Mouse (Mus musculus): ENCODE results near the gene Sgip1. TPM values are rescaled to one million over a fixed set of nuclear protein-coding genes. Genes with fewer than 3 reads are reported as not detected.

The Sgip1 gene
- polyA plus RNA-seq, 1 experiment from 2014 or later = 68.3 TPM

GRCm38 (mm10) chr4:102940738-102941137 lies 199.6 kb downstream of the Sgip1 start:
- H3K27ac ChIP-seq = no peak overlapping the region
- peaks cover 4% of the 10 kb centered on the region; the same call in 1 of the 2 replicates for H3K9me3 ChIP-seq (ENCODE audit: control insufficient read depth, low read length)
- H3K9ac ChIP-seq = no peak overlapping the region
- ATAC-seq (ENCODE audit: low FRiP score) (no peak), DNase-seq (ENCODE audit: low spot score) (no peak)
- no peak overlapping the region for H3K4me3 ChIP-seq (replicated peaks; ENCODE audit: low read length)
- WGBS = 96% methylated on average over 4 of the region's 4 CpGs
- peaks cover 18% of the 10 kb centered on the region for H3K36me3 ChIP-seq (replicated peaks; ENCODE audit: control insufficient read depth, insufficient read depth)
- no peaks in the 10 kb centered on the region for H3K4me1 ChIP-seq (replicated peaks; ENCODE audit: control insufficient read depth, insufficient read depth, low read length)
- H3K4me2 ChIP-seq (replicated peaks) = no peak overlapping the region
- H3K27me3 ChIP-seq (ENCODE audit: control insufficient read depth, insufficient read depth, low read length) = no peaks in the 10 kb centered on the region

GRCm38 (mm10) chr4:102944325-102944724 lies 203.2 kb downstream of the Sgip1 start:
- ATAC-seq (ENCODE audit: low FRiP score) = no peak
- WGBS = 77% methylated on average over 6 of the region's 6 CpGs
- no peak overlapping the region for H3K4me2 ChIP-seq (replicated peaks)
- no peaks in the 10 kb centered on the region for H3K4me1 ChIP-seq (replicated peaks; ENCODE audit: control insufficient read depth, insufficient read depth, low read length)
- no peaks in the 10 kb centered on the region for H3K9me3 ChIP-seq (ENCODE audit: control insufficient read depth, low read length)
- no peaks in the 10 kb centered on the region for H3K27me3 ChIP-seq (ENCODE audit: control insufficient read depth, insufficient read depth, low read length)
- H3K36me3 ChIP-seq (replicated peaks; ENCODE audit: control insufficient read depth, insufficient read depth) = peaks cover 9% of the 10 kb centered on the region
- no peak for DNase-seq (ENCODE audit: low spot score)
- no peak overlapping the region for H3K9ac ChIP-seq
- no peak overlapping the region for H3K4me3 ChIP-seq (replicated peaks; ENCODE audit: low read length)
- no peak overlapping the region for H3K27ac ChIP-seq

GRCm38 (mm10) chr4:102952476-102952875 lies 211.4 kb downstream of the Sgip1 start:
- Histone ChIP-seq H3K27me3 (ENCODE audit: control insufficient read depth, insufficient read depth, low read length) (no peaks in the 10 kb centered on the region), H3K9ac (no peak overlapping the region), H3K36me3 (replicated peaks; ENCODE audit: control insufficient read depth, insufficient read depth) (peaks cover 2% of the 10 kb centered on the region; the same call in 1 of the 2 replicates), H3K4me2 (replicated peaks) (no peak overlapping the region), H3K9me3 (ENCODE audit: control insufficient read depth, low read length) (no peaks in the 10 kb centered on the region), H3K27ac (no peak overlapping the region), H3K4me1 (replicated peaks; ENCODE audit: control insufficient read depth, insufficient read depth, low read length) (no peaks in the 10 kb centered on the region), H3K4me3 (replicated peaks; ENCODE audit: low read length) (no peak overlapping the region)
- WGBS = 75% methylated on average over 2 of the region's 2 CpGs
- no peak for DNase-seq (ENCODE audit: low spot score)
- ATAC-seq (ENCODE audit: low FRiP score) = no peak

DNA sequence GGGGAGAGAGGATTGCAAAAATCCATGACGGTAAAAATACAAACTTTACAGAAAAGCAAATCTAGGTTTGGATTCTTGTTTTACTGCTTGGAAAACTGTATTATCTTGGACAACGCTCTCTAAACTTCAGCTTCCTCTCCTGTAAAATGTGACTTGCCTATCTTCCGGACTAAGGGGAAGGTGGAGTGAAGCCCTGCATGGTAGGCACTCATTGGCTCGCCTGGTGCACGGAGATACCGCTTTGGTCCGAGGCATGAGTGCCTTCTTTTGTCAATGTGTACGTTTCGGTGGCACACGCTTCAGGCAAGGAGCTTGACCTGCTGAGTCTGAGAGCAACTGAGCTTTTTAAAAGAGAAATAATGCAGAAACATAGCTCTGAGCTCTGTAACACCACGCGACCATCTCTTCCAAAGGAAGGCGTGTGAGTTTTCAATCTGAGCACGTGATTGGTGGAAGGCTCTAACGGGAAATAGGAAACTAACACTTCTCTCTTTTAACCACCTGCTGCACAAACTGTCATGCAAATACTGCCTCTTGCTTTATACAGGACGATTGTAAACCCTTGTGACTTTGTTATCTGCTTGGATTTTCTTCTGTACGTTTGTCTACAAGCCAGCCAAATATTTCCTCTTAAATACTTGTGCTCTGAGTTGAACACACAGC lies 214.3 kb downstream of the Sgip1 start:
- Histone ChIP-seq H3K9me3 (ENCODE audit: control insufficient read depth, low read length) (no peaks in the 10 kb centered on the region), H3K36me3 (replicated peaks; ENCODE audit: control insufficient read depth, insufficient read depth) (peaks cover 2% of the 10 kb centered on the region; the same call in 1 of the 2 replicates), H3K4me2 (replicated peaks) (no peak overlapping the region), H3K4me3 (replicated peaks; ENCODE audit: low read length) (no peak overlapping the region), H3K27ac (no peak overlapping the region), H3K9ac (no peak overlapping the region), H3K27me3 (ENCODE audit: control insufficient read depth, insufficient read depth, low read length) (no peaks in the 10 kb centered on the region), H3K4me1 (replicated peaks; ENCODE audit: control insufficient read depth, insufficient read depth, low read length) (no peaks in the 10 kb centered on the region)
- WGBS = 74% methylated on average over 17 of the region's 17 CpGs
- DNase-seq (ENCODE audit: low spot score) (no peak), ATAC-seq (ENCODE audit: low FRiP score) (no peak)

GRCm38 (mm10) chr4:102959409-102959808 lies 218.3 kb downstream of the Sgip1 start:
- DNase-seq (ENCODE audit: low spot score) (no peak), ATAC-seq (ENCODE audit: low FRiP score) (no peak)
- WGBS = 78% methylated on average over 5 of the region's 5 CpGs
- H3K27me3 ChIP-seq (ENCODE audit: control insufficient read depth, insufficient read depth, low read length) = no peaks in the 10 kb centered on the region
- no peak overlapping the region for H3K4me2 ChIP-seq (replicated peaks)
- no peak overlapping the region for H3K9ac ChIP-seq
- H3K9me3 ChIP-seq (ENCODE audit: control insufficient read depth, low read length) = no peaks in the 10 kb centered on the region
- H3K27ac ChIP-seq = no peak overlapping the region
- H3K4me3 ChIP-seq (replicated peaks; ENCODE audit: low read length) = no peak overlapping the region
- peaks cover 22% of the 10 kb centered on the region for H3K36me3 ChIP-seq (replicated peaks; ENCODE audit: control insufficient read depth, insufficient read depth)
- no peaks in the 10 kb centered on the region for H3K4me1 ChIP-seq (replicated peaks; ENCODE audit: control insufficient read depth, insufficient read depth, low read length)

GRCm38 (mm10) chr4:102964174-102964573 lies 223.1 kb downstream of the Sgip1 start:
- H3K27me3 ChIP-seq (ENCODE audit: control insufficient read depth, insufficient read depth, low read length) = no peaks in the 10 kb centered on the region
- no peaks in the 10 kb centered on the region for H3K4me1 ChIP-seq (replicated peaks; ENCODE audit: control insufficient read depth, insufficient read depth, low read length)
- H3K9ac ChIP-seq = no peak overlapping the region
- ATAC-seq (ENCODE audit: low FRiP score) (no peak), DNase-seq (ENCODE audit: low spot score) (no peak)
- H3K4me2 ChIP-seq (replicated peaks) = no peak overlapping the region
- no peak overlapping the region for H3K27ac ChIP-seq
- H3K9me3 ChIP-seq (ENCODE audit: control insufficient read depth, low read length) = no peaks in the 10 kb centered on the region
- 80% methylated on average over 3 of the region's 3 CpGs for WGBS
- H3K36me3 ChIP-seq (replicated peaks; ENCODE audit: control insufficient read depth, insufficient read depth) = peaks cover 58% of the 10 kb centered on the region
- H3K4me3 ChIP-seq (replicated peaks; ENCODE audit: low read length) = no peak overlapping the region

- no peaks in the 10 kb centered on the region for H3K4me1 ChIP-seq (replicated peaks; ENCODE audit: control insufficient read depth, insufficient read depth, low read length)
- H3K9me3 ChIP-seq (ENCODE audit: control insufficient read depth, low read length) = no peaks in the 10 kb centered on the region
- H3K4me2 ChIP-seq (replicated peaks) = no peak overlapping the region
- no peak overlapping the region for H3K27ac ChIP-seq
- H3K36me3 ChIP-seq (replicated peaks; ENCODE audit: control insufficient read depth, insufficient read depth) = peaks cover 62% of the 10 kb centered on the region
- 88% methylated on average over 15 of the region's 15 CpGs for WGBS
- no peaks in the 10 kb centered on the region for H3K27me3 ChIP-seq (ENCODE audit: control insufficient read depth, insufficient read depth, low read length)
- H3K4me3 ChIP-seq (replicated peaks; ENCODE audit: low read length) = no peak overlapping the region
- H3K9ac ChIP-seq = no peak overlapping the region
- ATAC-seq (ENCODE audit: low FRiP score) (no peak), DNase-seq (ENCODE audit: low spot score) (no peak)
Measured at GRCm38 (mm10) chr4:102967811-102968210, 226.7 kb downstream of the Sgip1 start.

GRCm38 (mm10) chr4:102969599-102969998 lies 228.5 kb downstream of the Sgip1 start:
- ATAC-seq (ENCODE audit: low FRiP score) = no peak
- Histone ChIP-seq H3K27ac (no peak overlapping the region), H3K27me3 (ENCODE audit: control insufficient read depth, insufficient read depth, low read length) (no peaks in the 10 kb centered on the region), H3K9ac (no peak overlapping the region), H3K9me3 (ENCODE audit: control insufficient read depth, low read length) (no peaks in the 10 kb centered on the region), H3K4me3 (replicated peaks; ENCODE audit: low read length) (no peak overlapping the region), H3K36me3 (replicated peaks; ENCODE audit: control insufficient read depth, insufficient read depth) (peaks cover 46% of the 10 kb centered on the region), H3K4me2 (replicated peaks) (no peak overlapping the region), H3K4me1 (replicated peaks; ENCODE audit: control insufficient read depth, insufficient read depth, low read length) (no peaks in the 10 kb centered on the region)
- DNase-seq (ENCODE audit: low spot score) = no peak
- 86% methylated on average over 5 of the region's 5 CpGs for WGBS

DNA sequence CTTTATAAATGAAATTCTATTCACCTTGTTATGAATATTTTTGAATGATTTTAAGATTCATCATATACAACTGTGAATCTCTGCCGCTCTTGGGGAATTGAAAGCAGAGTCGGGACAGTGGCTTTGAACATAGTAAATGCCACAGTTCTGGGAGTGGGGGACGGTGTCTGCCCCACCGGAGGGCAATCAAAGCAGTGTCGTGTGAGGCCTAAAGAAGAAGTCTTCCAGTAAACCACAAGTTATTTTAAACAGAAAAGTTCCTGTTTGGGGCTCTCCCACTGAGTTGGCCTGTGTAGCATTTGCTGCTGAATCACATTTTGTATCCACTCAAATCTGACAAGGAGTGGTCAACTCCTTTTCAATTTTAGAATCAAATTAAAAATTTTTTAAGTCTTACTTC lies 230.1 kb downstream of the Sgip1 start:
- H3K4me1 ChIP-seq (replicated peaks; ENCODE audit: control insufficient read depth, insufficient read depth, low read length) = no peaks in the 10 kb centered on the region
- H3K9me3 ChIP-seq (ENCODE audit: control insufficient read depth, low read length) = no peaks in the 10 kb centered on the region
- peaks cover 35% of the 10 kb centered on the region for H3K36me3 ChIP-seq (replicated peaks; ENCODE audit: control insufficient read depth, insufficient read depth)
- no peak overlapping the region for H3K4me2 ChIP-seq (replicated peaks)
- 77% methylated on average over 5 of the region's 5 CpGs for WGBS
- no peak overlapping the region for H3K27ac ChIP-seq
- no peak overlapping the region for H3K4me3 ChIP-seq (replicated peaks; ENCODE audit: low read length)
- DNase-seq (ENCODE audit: low spot score) = no peak
- H3K9ac ChIP-seq = no peak overlapping the region
- ATAC-seq (ENCODE audit: low FRiP score) = no peak
- no peaks in the 10 kb centered on the region for H3K27me3 ChIP-seq (ENCODE audit: control insufficient read depth, insufficient read depth, low read length)

GRCm38 (mm10) chr4:102972071-102972470 lies 231.0 kb downstream of the Sgip1 start:
- no peaks in the 10 kb centered on the region for H3K27me3 ChIP-seq (ENCODE audit: control insufficient read depth, insufficient read depth, low read length)
- H3K36me3 ChIP-seq (replicated peaks; ENCODE audit: control insufficient read depth, insufficient read depth) = peaks cover 26% of the 10 kb centered on the region
- no peak overlapping the region for H3K9ac ChIP-seq
- no peaks in the 10 kb centered on the region for H3K4me1 ChIP-seq (replicated peaks; ENCODE audit: control insufficient read depth, insufficient read depth, low read length)
- no peak for DNase-seq (ENCODE audit: low spot score)
- no peak for ATAC-seq (ENCODE audit: low FRiP score)
- H3K4me3 ChIP-seq (replicated peaks; ENCODE audit: low read length) = no peak overlapping the region
- WGBS = 78% methylated on average over 3 of the region's 3 CpGs
- H3K9me3 ChIP-seq (ENCODE audit: control insufficient read depth, low read length) = no peaks in the 10 kb centered on the region
- H3K4me2 ChIP-seq (replicated peaks) = no peak overlapping the region
- H3K27ac ChIP-seq = no peak overlapping the region

Measured in hindbrain, embryonic 14.5 days (tissue).